Mouse (Mus musculus): ENCODE results near the gene Olfr71. TPM values are rescaled to one million over a fixed set of nuclear protein-coding genes. Genes with fewer than 3 reads are reported as not detected.

Olfr71 gene
- total RNA-seq, 2 experiments from 2014 or later = not detected

GRCm38 (mm10) chr4:43720491-43721228 lies 10.6 kb upstream of the Olfr71 start:
- DNase-seq = no peak
- intact Hi-C loops (cut with DNase I) = no loop called here

GRCm38 (mm10) chr4:43713652-43714219 lies 3.7 kb upstream of the Olfr71 start:
- intact Hi-C loops (cut with DNase I) = loop anchor here (5.0 kb wide), 1 partner anchor 281 kb away; no protein-coding TSS in a partner anchor
- DNase-seq = no peak

- peak; percentile 80 to 92 for DNase-seq
- intact Hi-C loops (cut with DNase I) = loop anchor here (1.0 to 5.0 kb wide), 3 partner anchors 40 to 280 kb away; no protein-coding TSS in a partner anchor
Measured at GRCm38 (mm10) chr4:43711821-43712220, 1.8 kb upstream of the Olfr71 start.

- DNase-seq = no peak
- intact Hi-C loops (cut with DNase I) = no loop called here
Measured at GRCm38 (mm10) chr4:43705991-43706390, 4.1 kb downstream of the Olfr71 start.

- peak; percentile 21 to 37 for DNase-seq
- intact Hi-C loops (cut with DNase I) = no loop called here
Measured at GRCm38 (mm10) chr4:43703851-43704250, 6.2 kb downstream of the Olfr71 start.

- DNase-seq = no peak
- intact Hi-C loops (cut with DNase I) = no loop called here
Measured at GRCm38 (mm10) chr4:43703439-43703838, 6.6 kb downstream of the Olfr71 start.

- DNase-seq = no peak
- intact Hi-C loops (cut with DNase I) = no loop called here
Measured at GRCm38 (mm10) chr4:43700707-43701106, 9.3 kb downstream of the Olfr71 start, which contains the start of gene Olfr70. Gene Olfr70, minus strand, starts transcription at chr4:43700807.

GRCm38 (mm10) chr4:43696561-43696960 lies 13.5 kb downstream of the Olfr71 start:
- DNase-seq = no peak
- intact Hi-C loops (cut with DNase I) = no loop called here

- peak; percentile 46 to 61 for DNase-seq
- intact Hi-C loops (cut with DNase I) = no loop called here
Measured at GRCm38 (mm10) chr4:43695249-43695671, 14.8 kb downstream of the Olfr71 start.

- DNase-seq = no peak
- intact Hi-C loops (cut with DNase I) = no loop called here
Measured at GRCm38 (mm10) chr4:43694439-43695248, 15.4 kb downstream of the Olfr71 start.

GRCm38 (mm10) chr4:43693806-43694241 lies 16.2 kb downstream of the Olfr71 start:
- DNase-seq = peak; percentile 48 to 51
- intact Hi-C loops (cut with DNase I) = no loop called here

- intact Hi-C loops (cut with DNase I) = no loop called here
- DNase-seq = no peak
Measured at GRCm38 (mm10) chr4:43691026-43691425, 19.0 kb downstream of the Olfr71 start.

GRCm38 (mm10) chr4:43690021-43690420 lies 20.0 kb downstream of the Olfr71 start:
- intact Hi-C loops (cut with DNase I) = no loop called here
- DNase-seq = no peak

GRCm38 (mm10) chr4:43679416-43680043 lies 30.5 kb downstream of the Olfr71 start:
- peak; percentile 24 to 31 for DNase-seq

GRCm38 (mm10) chr4:43678541-43678940 lies 31.5 kb downstream of the Olfr71 start:
- intact Hi-C loops (cut with DNase I) = no loop called here
- DNase-seq = no peak

More at GRCm38 (mm10) chr4:43679416-43680043, 30.5 kb downstream of the Olfr71 start:
- intact Hi-C loops (cut with DNase I) = no loop called here

GRCm38 (mm10) chr4:43675608-43676007 lies 34.4 kb downstream of the Olfr71 start:
- no peak for DNase-seq
- intact Hi-C loops (cut with DNase I) = no loop called here

GRCm38 (mm10) chr4:43674974-43675373 lies 35.1 kb downstream of the Olfr71 start:
- intact Hi-C loops (cut with DNase I) = no loop called here
- no peak for DNase-seq

- DNase-seq = no peak
- intact Hi-C loops (cut with DNase I) = no loop called here
Measured at GRCm38 (mm10) chr4:43673703-43674102, 36.4 kb downstream of the Olfr71 start.

- intact Hi-C loops (cut with DNase I) = loop anchor here (1.0 kb wide), 1 partner anchor 40 kb away; no protein-coding TSS in a partner anchor
- peak; percentile 90 to 95 for DNase-seq
Measured at GRCm38 (mm10) chr4:43672070-43672469, 38.0 kb downstream of the Olfr71 start.

- peak; percentile 84 to 88 for DNase-seq
- intact Hi-C loops (cut with DNase I) = loop anchor here (5.0 kb wide), 1 partner anchor 227 kb away; the partner anchor contains the start of gene Tesk1
Measured at GRCm38 (mm10) chr4:43669428-43669794, 40.6 kb downstream of the Olfr71 start.

Data from heart, postnatal 10 days (tissue).